Mouse (Mus musculus) fat pad, adult 2 months (tissue): ENCODE results near the gene Btf3l4.

Experiments used
- DNase-seq: peaks from one replicate; pipeline ENCODE4 v3.0.0-alpha.2; 2011; ENCODE audit warnings: low read depth, low spot score; ENCODE audit errors: extremely low read depth

The Btf3l4 gene

DNA sequence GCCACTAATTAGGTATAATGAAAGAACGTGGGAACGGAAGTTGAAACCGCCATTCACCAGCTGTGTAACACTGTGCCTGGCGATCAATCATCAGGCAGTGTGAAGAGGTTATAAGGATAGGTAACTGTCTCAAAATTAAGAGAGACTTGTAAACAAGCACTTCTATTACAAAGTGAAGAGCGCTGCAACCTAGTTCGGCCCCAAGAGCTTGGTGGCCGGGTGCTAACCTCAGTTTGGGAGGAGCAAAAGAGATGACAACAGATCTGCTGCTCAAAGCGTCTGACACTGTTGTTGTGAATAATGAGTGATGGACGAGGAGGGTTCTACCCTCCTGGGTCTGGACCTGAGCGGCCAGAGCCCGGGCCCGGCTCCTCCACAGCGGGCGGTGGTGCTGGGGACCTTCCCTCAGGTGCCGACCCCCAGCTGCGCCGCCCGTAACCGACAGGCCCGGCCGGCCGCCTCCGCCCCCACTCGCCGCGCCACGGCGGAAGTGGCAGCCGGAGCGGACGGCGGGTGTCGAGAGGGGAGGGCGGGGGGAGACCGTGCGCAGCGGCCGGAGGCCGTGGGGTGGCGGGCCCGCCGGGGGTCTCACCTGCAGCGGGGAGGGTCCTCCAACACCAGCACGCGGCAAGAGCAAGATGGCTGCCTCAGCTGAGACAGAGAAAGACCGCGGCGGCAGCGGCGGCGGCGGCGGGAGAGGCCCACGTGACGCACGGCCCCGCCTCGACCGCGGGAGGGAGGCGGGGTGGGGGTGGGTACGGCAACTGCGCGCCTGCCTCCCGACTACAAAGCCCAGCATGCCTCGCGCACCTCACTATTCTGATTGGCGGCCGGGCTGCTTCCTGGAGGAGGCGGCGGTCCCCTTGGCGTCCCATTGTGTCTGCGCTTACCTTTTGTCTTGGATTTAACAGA lies at the start of gene Btf3l4:
Btf3l4 (minus strand) TSS at position 699 of the 912 bp plus-strand sequence.
- no peak for DNase-seq

DNA sequence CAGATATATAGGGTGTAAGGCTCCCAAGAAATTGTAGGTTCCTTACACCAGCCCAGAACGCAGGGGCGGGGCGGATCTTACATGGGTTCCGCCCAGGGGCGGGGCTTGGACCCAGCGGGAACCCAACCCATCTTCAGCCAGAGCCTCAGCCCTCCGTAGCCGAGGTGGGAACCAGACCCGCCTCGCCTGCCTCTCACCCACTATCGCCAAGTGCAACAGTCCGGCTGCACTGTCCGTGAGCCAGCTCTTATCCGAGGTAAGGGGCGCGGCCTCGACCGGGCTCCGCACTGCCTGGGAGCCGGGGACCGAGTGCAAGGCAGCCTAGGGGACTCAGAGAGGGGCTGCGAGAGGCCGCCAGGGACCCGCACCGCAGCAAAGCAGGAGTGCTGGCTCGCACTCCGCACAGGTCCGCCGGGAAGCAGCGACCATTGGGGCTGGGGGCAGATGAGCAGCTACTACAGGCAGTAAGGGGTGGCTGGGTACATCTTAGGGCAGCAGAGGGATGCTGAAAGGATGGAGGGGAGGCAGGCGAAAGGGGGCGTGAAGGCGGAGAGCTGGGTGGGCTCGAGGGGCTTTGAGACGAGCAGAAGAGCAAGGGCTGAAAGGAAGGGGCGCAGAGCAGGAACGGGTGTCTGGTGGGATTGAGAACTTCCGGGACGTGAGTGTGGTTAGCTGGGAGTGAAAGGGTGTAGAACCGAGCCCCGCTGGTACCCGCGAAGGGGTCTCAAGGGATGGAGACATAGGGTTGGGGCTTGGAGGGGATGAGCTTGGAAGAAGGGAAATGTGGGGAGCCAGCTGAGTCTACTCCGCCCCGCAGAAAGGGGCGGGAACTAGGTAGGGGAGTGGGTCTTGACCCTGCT lies 45.8 kb upstream of the Btf3l4 start, which contains the start of gene Rab3b:
Rab3b (plus strand) TSS at position 101 of the 860 bp plus-strand sequence.
- no peak for DNase-seq

DNA sequence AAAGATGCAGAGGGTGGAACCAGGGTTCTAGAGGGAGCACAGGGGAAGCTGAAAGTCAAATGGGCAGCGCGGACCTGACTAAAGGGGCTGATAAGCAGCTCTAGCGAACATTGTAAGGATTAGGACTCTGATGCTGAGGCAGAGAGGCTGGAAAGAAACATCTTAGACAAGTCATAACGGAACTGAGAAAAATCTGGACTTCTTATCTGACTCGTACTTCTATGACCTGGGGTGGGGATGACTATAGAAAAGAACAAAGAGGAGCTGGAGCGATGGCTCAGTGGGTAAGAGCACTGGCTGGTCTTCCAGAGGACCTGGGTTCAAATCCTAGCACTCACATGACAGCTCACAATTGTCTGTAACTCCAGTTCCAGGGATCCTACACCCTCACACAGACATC lies 44.5 kb upstream of the Btf3l4 start:
- DNase-seq = no peak

DNA sequence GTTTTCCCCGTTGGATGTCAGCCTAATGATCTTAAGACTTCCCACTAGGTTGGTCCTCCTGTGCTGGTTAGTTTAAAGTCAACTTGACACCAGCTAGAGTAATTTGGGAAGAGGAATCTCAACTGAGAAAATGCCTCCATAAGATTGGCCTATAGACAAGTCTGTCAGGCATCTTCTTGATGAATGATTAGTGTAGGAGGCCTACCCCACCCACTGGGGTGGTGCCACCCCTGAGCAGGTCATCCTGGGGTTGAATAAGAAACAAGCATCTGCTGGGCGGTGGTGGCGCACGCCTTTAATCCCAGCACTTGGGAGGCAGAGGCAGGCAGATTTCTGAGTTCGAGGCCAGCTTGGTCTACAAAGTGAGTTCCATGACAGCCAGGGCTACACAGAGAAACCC lies 40.3 kb upstream of the Btf3l4 start:
- DNase-seq = no peak

DNA sequence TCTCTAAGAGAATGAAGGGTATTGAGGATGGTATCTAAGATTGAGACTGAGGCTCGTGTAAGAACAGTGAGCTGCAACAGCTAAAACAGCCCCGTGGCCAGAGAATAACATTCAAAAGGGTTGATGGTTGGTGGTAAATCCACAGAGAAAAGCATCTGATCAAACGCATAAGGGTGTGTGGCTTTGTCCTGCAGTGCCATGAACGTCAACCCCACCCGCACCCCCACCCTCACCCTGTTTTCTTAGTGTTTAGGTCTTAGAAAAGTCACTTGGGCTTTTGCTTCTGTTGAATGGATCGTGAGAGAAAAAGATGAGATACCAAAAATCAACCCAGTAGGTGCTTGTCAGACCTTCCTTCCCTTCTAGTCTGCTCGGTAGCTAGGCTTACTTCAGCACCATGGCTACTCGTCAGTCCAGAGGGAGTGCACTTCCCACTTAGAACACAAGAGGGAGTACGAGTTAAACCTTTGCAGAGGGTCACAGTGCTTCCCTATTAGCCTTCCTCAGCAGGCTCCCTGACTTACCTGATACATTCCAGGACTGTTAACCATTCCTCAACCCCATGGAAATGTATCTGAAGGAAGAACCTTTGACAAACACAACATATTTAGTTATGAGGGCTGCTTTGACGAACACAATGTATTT lies 36.4 kb upstream of the Btf3l4 start:
- DNase-seq = no peak

DNA sequence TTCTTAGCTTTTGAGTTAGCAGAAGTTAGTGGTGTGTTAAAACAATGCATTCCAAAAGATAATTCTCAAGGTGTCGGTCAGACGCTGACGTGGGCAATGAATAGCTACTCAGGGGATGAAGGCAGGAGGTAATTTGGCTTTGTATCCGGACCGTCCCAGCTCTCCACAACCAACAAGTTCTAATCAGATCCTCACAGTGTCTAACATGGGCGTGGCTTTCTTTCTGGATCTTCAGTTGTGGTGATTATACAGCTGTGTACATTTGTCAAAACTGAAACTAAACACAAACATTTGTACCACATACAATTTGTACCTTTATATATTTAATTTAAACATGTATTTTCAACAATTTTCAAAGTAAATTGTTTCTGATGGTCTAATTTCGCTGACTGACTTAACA lies 33.4 kb upstream of the Btf3l4 start:
- DNase-seq = no peak

DNA sequence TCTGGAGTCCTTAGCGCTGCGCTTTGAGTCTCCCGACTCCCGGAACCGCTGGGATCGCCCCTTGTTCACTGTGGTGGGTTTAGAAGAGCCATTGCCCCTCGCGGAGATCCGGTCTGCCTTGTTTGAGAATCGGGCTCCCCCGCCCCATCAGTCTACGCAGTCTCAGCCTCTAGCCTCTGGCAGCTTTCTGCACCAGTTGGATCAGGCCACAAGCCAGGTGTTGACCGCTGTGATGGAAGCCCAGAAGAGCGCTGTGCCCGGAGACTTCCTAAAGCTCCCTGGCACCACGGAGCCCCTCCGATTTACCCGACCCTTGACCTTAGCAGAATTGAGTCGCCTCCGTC lies 15.1 kb upstream of the Btf3l4 start, which contains the start of gene A730015C16Rik:
A730015C16Rik (minus strand) TSS at position 115 of the 344 bp plus-strand sequence.
- no peak for DNase-seq

DNA sequence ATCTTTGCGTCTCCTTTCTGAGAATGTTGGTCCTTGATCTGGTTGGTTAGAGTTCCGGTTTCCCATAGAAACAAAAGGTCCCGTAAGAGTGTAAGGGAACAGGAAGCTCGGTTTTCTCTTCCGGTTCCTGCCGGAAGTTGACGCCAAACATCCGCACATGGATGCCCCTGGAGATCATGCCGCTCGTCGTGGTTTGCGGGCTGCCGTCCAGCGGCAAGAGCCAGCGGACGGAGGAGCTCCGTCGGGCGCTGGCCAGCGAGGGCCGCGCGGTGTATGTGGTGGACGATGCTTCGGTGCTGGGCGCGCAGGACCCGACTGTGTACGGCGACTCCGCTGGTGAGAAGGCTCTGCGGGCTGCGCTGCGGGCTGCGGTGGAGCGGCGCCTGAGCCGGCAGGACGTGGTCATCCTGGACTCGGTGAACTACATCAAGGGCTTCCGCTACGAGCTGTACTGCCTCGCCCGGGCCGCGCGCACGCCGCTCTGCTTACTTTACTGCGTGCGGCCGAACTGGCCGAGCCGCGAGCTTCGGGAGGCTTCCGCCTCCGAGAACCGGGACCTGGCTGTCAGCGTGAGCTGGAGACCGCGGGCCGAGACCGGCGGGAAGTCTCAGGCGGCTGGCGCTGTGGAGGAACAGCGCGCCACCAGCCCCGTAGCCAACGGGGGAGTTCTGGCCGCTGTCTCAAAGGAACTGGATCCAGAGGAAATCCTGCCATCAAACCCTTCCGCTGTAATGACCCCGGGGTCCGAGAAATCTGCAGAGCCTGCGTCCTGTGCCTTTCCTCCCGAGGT lies 14.5 kb upstream of the Btf3l4 start, which contains the start of gene Kti12:
Kti12 (plus strand) TSS at position 71 of the 790 bp plus-strand sequence.
- DNase-seq = no peak

DNA sequence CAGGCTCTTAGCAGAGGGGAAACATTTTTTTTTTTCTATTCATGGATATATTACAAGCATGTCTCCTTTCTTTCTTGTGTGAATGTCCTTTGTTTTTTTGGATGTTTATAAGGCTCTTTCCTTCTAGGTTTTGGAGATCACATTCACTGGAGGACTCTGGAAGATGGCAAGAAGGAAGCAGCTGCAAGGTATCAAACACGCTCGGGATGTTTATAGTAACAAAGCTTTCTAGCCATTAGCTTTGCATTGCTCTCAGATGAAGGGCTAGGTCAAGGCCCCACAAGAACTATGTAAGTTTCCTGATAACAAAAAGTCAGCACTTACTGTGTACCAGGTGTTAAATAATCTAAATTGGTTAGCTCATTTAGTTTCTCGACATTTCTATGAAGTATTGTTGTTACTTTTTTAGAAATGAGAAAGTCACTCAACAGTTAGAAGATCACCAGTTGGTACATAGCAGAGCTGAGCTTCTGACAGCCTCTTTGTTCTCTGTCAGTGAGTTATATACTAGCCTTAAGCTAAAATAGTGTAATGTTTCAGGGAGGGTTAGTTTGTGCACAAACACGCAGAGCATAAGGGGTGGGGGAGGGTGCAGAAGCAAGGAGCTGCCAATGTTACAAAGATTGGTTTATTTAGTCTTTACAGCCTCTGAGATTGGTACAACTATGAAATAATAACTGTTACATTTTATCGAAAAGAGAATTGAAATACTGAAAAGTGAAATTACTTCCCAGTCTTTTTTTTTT lies 12.6 kb upstream of the Btf3l4 start:
- no peak for DNase-seq

DNA sequence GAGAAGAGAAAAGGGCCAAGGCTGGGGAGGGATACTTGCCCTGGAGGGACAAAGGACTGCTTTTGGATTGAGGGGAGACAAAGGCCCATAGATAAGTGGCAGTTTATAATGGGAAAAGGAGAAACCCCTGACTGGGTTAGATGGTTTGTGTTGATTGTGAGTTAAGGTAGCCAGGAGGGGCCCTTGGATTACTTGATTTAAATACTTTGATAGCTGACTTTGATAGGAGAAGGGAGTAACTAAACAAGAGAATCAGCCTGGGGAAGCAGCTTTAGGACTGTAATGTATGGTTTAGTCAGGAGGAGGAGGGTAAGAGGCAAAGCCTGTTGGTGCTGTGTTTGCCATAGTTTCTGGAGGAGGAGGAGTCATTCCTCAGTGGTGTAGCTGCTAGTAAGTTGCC lies 9.9 kb upstream of the Btf3l4 start:
- DNase-seq = no peak

DNA sequence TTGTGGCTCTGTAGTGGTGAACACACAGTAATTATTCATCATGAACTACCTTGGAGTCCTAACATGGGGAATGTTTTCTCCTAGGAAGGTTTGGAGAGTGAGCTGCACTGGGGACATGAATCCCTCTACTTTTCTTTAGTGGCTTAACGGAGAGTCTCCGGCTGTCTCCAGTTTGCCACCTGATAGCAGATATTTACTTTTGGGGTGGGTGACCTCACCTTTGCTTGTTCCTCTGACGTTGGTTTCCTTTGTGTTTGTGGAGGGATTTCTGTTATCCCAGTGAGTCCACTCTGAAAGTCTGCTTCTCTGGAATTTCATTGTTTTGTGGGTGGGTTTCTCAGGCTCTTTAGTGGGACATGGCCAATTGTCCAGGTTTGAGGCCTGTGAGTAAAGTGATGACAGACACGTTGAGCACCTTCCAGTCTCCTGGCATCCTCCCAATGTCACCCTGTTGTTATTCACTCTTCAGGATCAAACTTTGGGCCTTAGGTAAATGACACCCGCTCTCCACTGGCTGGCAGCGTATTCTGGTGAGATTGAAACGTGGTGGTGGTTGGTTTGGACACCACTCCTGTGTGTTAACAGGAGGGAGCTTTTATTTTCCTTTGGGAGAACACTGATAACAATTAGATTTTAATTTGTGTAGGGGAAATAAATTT lies 8.6 kb upstream of the Btf3l4 start:
- no peak for DNase-seq

DNA sequence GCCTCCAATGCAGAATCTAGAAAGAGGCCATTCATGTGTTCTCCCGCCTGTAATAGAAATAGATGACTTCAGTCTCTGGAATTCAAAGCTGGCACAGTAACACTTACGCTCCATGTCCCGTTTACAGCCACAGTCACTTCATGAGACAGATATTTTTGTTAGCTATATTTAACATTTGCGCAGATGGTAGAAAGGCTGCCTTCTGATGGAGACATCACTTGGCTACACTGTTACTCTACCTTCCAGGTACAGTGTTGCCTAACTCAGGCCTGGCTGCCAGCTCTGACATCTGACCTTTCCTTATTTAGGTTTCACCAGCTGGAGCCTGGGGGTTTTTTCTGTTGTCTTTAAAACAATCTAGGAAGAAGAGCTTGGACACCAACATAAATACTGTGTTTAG lies 4.6 kb upstream of the Btf3l4 start:
- DNase-seq = peak; percentile 83

DNA sequence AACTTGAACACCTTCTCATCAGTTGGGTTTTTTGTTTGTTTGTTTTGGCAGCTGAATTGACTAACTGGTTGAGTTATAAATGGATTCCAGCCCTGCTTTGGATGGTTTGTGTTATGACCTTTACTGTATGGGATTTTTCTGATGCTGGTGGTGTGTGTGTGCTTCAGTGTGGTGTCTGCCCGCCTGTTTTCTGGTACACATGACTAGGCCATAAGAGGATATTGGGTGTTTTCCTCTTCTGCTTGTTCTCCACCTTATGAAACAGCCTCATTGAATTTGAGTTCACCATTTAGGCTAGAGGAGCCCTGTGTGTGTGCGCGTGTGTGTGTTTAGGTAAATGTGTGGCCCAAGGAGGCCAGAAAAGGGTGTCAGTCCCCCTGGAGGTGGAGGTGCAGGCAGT lies 2.1 kb upstream of the Btf3l4 start:
- DNase-seq = no peak

DNA sequence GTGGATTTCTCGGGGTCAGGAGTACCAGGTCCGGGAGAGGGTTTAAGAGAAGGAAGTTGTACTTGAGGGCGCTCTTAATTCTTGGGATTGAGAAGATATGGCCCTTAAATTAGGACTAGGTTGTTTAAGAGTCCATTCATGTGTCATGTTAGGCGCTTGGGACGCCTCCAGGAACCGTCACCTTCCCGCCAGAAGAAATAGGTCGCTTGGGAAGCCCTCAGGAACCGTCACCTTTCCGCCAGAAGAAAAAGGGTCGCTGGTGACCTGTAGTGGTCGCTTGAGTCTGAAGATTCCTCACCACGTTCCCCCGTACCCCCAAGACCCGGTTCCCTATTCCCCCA lies 1.5 kb upstream of the Btf3l4 start:
- DNase-seq = no peak

DNA sequence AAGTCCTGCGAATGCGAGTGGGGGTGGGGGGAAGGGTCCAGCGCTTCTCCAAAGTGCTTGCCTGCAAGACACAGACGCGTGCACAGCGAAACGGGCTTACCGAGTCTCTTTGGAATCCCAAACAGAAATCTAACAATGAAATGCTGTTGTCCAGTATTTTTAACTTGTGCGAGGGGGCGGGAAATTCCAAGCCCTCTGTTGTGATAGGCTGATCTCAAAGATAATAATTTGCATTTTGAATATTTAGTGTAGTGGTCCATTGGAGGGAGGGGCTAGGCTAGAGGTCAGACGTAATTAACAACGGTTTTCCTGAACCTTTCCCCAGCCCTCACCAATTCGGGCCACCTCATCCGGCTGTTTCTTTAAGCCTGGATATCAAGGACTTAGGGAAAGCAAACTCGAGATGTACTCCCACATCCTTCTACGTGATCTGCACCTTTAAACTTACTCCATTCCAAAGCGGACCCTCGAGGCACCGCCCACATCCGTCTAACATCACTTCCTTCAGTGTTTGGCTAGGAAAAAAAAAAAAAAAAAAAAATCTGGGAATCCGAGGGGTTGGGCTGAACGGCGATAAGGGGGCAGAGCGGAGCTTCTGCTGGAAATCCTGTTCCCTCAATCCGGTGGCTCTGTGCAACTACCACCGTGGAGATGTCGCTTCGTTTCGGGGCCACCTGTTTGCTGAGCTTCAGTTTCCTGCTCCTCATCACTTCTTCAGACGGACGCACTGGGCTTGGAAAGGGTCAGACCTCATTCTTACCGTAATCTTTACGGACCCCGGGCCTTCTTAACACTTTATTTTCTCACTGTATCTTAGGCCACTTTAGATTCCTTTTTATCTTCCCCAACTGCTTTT lies 929 bp upstream of the Btf3l4 start, which contains the start of gene Txndc12:
Txndc12 (plus strand) TSS at position 487 of the 856 bp plus-strand sequence.
- DNase-seq = peak; percentile 58

DNA sequence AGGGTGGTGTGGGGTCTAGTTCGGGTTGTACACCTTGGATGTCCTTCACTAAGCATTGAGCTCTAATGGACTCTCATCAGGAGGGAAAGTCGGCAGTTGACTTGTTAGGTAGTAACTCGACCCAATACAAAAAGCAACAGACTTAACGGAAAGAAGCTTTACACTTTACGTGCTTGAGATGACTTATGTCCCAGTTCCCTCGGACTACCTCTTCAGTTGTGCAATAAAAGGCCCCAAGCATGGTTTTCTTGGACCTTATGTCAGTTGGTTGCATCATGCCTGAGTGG lies 357 bp upstream of the Btf3l4 start:
- peak; percentile 68 for DNase-seq

DNA sequence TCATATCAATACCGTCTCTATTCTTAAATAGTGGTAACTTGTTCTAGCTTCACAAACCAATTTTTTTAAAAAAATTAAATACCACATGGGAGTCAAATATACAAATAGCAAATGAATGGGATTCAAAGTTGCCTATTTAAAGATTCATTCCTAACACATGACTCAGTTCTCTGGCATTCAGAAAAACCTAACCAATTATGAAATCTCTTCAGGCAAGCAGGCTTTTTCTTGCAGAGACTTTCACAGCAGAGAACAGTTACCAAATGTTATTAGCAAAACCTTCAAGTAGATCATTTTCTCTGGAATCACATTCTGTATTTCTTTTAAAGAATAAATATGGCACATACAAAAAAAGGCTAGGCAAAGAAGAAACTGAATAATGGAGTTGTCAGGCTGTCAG lies 2.7 kb downstream of the Btf3l4 start:
- no peak for DNase-seq

DNA sequence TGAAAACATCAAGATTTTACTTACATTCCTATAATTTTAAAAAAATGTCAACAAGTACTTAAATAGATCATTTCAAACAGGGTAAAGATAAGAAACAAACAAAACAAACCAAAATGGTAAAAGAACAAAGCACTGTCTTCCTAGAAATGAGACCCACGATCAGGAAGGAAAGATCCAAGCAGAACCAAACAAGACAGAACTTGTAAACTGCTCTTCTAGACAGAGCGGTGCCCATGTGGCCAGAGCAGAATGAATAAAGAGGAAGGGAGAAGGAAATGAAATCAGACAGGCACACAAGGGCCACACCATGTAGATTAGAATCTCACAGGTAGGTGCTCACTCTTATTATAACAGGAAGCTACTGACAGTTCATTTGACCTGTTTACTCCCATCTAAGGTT lies 6.8 kb downstream of the Btf3l4 start:
- DNase-seq = no peak

DNA sequence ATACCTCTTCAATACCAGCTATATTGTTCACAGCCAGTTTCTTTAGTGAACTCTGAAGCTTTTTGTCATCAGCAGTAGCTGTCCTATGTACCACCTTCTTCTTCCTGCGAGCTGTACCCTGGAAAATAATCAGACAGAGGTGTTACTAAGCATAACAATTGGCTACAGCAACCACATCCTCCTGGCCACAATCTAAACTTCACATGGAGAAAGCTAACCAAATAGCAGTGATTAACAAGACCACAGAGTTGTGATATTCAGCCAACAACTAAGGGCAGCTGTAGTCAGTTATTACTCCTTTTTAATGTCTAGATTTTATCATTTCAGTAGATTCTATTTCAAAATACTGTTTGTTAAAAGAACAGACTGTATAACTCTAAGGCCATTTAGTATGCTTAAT lies 7.3 kb downstream of the Btf3l4 start:
- DNase-seq = no peak
